Mouse (Mus musculus) 416B (cell line): ENCODE measurements around the gene Gng5.

Experiments used
- DNase-seq: peaks from one replicate; pipeline ENCODE4 v3.0.0; 2011; ENCODE audit warnings: low read depth

The Gng5 gene

DNA sequence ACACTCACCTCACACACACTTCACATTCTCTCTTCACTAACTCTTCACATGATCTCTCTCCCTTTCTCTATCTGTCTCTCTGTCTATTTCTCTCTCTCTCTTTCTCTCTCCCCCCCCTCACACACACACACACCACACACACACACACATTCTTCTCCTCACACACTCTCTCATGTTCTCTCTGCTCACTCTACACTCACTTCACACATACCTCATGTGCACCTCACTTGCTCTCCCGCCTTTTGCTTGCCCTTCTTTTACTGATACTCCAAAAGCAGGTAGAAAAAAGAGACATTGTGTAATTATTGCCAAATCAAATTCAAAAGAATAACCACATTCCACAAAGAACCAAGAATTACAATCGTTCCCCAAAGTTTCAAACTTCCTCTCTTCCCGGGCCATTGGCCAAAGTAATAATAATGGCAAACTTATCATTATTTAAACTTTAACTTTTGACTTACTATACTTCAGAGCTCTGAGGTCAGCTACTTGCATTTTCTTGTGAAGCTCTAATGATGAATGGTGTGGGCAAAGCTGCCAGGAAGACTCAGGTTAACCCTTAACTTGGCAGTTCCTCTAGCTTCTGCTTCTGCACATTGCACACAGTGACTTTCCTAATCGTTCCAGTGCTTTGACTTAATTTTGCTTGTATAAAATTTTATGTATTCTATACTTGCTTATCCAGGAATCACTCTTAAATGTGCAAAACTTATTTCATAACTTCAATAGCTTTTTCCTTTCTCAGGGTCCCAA is 41.1 kb downstream of the Gng5 start:
- DNase-seq = no peak

DNA sequence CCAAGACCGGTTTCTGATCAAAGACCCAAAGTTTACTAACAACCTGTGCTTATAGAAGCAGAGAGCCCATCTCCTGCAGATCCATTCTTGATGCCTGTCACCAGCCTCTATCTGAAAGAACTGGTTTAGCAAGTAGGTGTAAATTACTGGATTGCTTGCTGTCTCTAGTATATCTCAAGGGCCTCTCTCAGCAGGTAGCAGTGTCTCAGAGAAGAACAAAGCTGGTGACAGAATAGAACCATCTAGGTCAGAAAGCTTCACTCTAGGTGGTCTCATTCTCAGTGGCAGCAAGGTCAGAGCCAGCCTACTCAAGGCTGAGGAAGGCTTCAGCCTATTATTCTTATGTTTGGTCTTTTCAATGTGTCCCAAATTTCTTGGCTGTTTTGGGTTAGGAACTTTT is 44.0 kb downstream of the Gng5 start:
- DNase-seq = no peak

- no peak for DNase-seq
These were observed 55.2 kb downstream of the Gng5 start for GRCm38 (mm10) chr3:146554816-146555215.
